Mouse (Mus musculus): Measurements from ENCODE around the gene Khsrp. TPM values are rescaled to one million over a fixed set of nuclear protein-coding genes. Genes with fewer than 3 reads are reported as not detected.

The Khsrp gene
- polyA plus RNA-seq, 1 experiment = 68.5 TPM

DNA sequence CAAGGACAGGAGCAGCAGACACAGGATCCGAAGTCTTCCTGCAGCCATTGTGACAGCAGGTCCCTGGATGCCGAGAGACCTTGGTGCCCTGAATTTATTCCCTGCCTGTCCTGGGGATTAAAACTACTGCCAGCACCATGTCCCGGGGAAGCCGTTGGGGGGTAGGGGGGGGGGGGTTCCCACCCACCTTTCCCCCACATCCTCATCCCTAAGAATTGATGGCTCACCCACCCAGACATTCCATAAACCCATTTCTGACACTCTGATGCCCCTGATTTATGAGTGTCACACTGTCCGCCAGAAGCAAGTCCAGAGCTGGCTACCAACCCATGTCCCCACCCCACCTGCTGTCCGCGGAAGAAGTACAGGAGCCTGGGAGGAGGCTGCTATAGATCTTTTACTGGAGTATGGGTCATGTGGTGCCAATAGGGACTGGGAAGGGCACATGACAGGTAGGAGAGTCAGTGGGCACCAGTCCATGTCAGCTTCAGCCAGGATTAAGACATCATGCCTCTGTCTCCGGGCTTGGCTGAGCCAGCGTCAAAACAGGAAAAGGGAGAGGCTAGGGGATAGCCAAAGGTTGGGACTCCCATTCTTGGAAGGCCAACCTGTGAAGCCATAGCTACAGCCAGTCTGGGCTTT, 31.2 kb downstream of the Khsrp start, which contains the start of gene Pspn:
Gene Pspn (minus strand): TSS at position 51 of the 642 bp plus-strand sequence.
- Histone ChIP-seq H3K4me3 (ENCODE audit: insufficient read depth, poor library complexity, severe bottlenecking) (no peak within 1 kb of the TSS), H3ac (ENCODE audit: control insufficient read depth, insufficient read length, low read depth) (no peak within 1 kb of the TSS), H3K27me3 (ENCODE audit: control insufficient read depth, insufficient read depth, insufficient read length) (no peaks in the 10 kb centered on the region), H3K79me2 (ENCODE audit: control insufficient read depth, insufficient read depth) (no peaks in the 10 kb centered on the region), H3K36me3 (ENCODE audit: control insufficient read depth, insufficient read depth) (peaks cover 36% of the 10 kb centered on the region), H3K79me3 (ENCODE audit: low read depth) (peaks cover 2% of the 10 kb centered on the region)
- TF ChIP-seq CTCF (IDR thresholded peaks at IDR 0.05; ENCODE audit: control insufficient read depth, insufficient read depth, insufficient read length) (no peak), FOSL1 (IDR thresholded peaks at IDR 0.05; ENCODE audit: insufficient read depth, low read length, poor library complexity, severe bottlenecking) (no peak), MYOG (IDR thresholded peaks at IDR 0.05; ENCODE audit: control insufficient read depth, extremely low read depth, insufficient read length) (no peak), MAX (IDR thresholded peaks at IDR 0.05) (no peak), CEBPB (IDR thresholded peaks at IDR 0.05; ENCODE audit: low read depth) (no peak), MYOD1 (IDR thresholded peaks at IDR 0.05; ENCODE audit: control insufficient read depth, insufficient read length, low read depth) (no peak), USF1 (IDR thresholded peaks at IDR 0.05; ENCODE audit: low read depth) (no peak)

DNA sequence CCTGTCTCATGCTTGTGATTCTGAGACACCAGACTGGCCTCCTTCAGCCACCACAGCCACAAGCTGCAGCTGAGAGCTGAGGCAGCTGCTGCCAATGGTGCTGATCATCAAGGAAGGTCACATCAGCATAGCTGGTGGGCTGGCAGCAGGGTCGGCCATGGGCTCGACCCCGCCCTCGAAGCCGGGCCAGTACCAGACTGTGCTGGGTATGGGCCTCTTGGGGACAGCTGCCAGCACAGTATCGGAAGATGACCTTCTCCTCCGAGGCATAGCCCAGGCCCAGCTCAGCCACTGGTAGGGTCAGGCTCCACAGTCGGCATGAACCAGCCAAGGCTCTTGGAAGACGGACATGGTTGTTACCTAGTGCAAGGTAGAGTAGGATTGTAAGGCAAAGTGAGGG, 31.9 kb downstream of the Khsrp start:
- Histone ChIP-seq H3K79me3 (ENCODE audit: low read depth) (peaks cover 2% of the 10 kb centered on the region), H3K36me3 (ENCODE audit: control insufficient read depth, insufficient read depth) (peaks cover 39% of the 10 kb centered on the region), H3K4me3 (ENCODE audit: insufficient read depth, poor library complexity, severe bottlenecking) (no peak overlapping the region), H3K27me3 (ENCODE audit: control insufficient read depth, insufficient read depth, insufficient read length) (no peaks in the 10 kb centered on the region), H3K79me2 (ENCODE audit: control insufficient read depth, insufficient read depth) (no peaks in the 10 kb centered on the region), H3ac (ENCODE audit: control insufficient read depth, insufficient read length, low read depth) (no peak overlapping the region)
- no peak for TF ChIP-seq CEBPB (IDR thresholded peaks at IDR 0.05; ENCODE audit: low read depth)
- no peak for TF ChIP-seq MYOG (IDR thresholded peaks at IDR 0.05; ENCODE audit: control insufficient read depth, extremely low read depth, insufficient read length)
- TF ChIP-seq FOSL1 (IDR thresholded peaks at IDR 0.05; ENCODE audit: insufficient read depth, low read length, poor library complexity, severe bottlenecking) = no peak
- TF ChIP-seq MAX (IDR thresholded peaks at IDR 0.05) = no peak
- TF ChIP-seq USF1 (IDR thresholded peaks at IDR 0.05; ENCODE audit: low read depth) = no peak
- no peak for TF ChIP-seq CTCF (IDR thresholded peaks at IDR 0.05; ENCODE audit: control insufficient read depth, insufficient read depth, insufficient read length)
- TF ChIP-seq MYOD1 (IDR thresholded peaks at IDR 0.05; ENCODE audit: control insufficient read depth, insufficient read length, low read depth) = no peak

DNA sequence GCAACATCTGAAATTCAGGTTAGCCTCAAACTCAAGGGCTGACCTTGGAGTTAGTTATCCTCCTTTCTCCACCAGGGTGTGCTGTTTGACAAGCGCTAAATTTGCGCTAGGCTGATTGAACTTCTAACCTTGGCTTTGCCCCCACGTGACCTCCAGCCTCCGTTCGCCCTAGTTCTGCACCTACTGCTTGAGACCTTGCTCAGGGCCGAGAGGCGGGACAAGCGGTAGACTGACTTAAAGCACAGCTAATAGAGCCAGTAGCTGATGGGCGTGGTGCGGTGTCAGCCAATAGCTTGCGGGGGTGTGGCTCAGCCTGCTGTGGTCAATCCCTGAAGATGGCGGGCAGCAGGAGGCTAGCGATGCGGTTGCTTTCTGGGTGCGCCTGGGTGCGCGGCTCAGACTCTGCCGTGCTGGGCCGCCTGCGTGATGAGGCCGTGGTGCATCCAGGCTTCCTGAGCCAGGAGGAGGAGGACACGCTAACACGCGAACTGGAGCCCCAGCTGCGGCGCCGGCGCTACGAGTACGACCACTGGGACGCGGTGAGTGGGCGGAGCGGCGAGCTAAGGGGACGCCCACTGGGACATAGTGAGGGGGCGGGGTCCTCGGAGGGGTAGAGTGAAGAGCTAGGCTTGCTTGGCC, 34.2 kb downstream of the Khsrp start, which contains the start of gene Alkbh7:
Gene Alkbh7 (plus strand): TSS at position 311 of the 639 bp plus-strand sequence.
- H3K36me3 ChIP-seq (ENCODE audit: control insufficient read depth, insufficient read depth) = peaks cover 39% of the 10 kb centered on the region
- H3ac ChIP-seq (ENCODE audit: control insufficient read depth, insufficient read length, low read depth) = peak within 1 kb of the TSS; percentile 73
- TF ChIP-seq FOSL1 (IDR thresholded peaks at IDR 0.05; ENCODE audit: insufficient read depth, low read length, poor library complexity, severe bottlenecking) = no peak
- TF ChIP-seq MYOD1 (IDR thresholded peaks at IDR 0.05; ENCODE audit: control insufficient read depth, insufficient read length, low read depth) = no peak
- TF ChIP-seq MAX (IDR thresholded peaks at IDR 0.05) = peak; percentile 87
- TF ChIP-seq MYOG (IDR thresholded peaks at IDR 0.05; ENCODE audit: control insufficient read depth, extremely low read depth, insufficient read length) = no peak
- no peak for TF ChIP-seq CEBPB (IDR thresholded peaks at IDR 0.05; ENCODE audit: low read depth)
- TF ChIP-seq CTCF (IDR thresholded peaks at IDR 0.05; ENCODE audit: control insufficient read depth, insufficient read depth, insufficient read length) = peak; percentile 23
- peak; percentile 99 for TF ChIP-seq USF1 (IDR thresholded peaks at IDR 0.05; ENCODE audit: low read depth)
- H3K4me3 ChIP-seq (ENCODE audit: insufficient read depth, poor library complexity, severe bottlenecking) = peak within 1 kb of the TSS; percentile 51
- H3K79me2 ChIP-seq (ENCODE audit: control insufficient read depth, insufficient read depth) = peaks cover 7% of the 10 kb centered on the region
- H3K79me3 ChIP-seq (ENCODE audit: low read depth) = peaks cover 7% of the 10 kb centered on the region
- H3K27me3 ChIP-seq (ENCODE audit: control insufficient read depth, insufficient read depth, insufficient read length) = no peaks in the 10 kb centered on the region

DNA sequence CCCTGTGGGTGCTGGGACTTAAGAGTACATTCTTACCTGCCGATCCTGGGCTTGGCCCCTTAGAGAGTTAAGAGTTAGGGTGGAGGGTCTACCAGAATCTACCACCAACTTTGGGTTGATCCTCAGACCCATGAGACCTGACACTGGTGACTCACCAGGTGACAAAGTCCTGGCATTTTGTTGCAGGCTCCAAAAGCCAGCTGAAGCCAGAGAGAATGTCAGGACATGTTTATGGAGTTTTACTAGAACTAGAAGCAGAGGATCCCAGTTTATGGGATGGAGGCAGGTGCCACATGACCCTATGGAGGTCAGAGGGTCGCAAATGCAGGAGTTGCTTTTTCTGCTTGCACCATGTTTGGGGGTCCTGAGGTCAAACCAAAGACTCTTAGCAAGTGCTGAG, 34.8 kb downstream of the Khsrp start:
- no peaks in the 10 kb centered on the region for H3K27me3 ChIP-seq (ENCODE audit: control insufficient read depth, insufficient read depth, insufficient read length)
- TF ChIP-seq CTCF (IDR thresholded peaks at IDR 0.05; ENCODE audit: control insufficient read depth, insufficient read depth, insufficient read length) = no peak
- TF ChIP-seq MYOG (IDR thresholded peaks at IDR 0.05; ENCODE audit: control insufficient read depth, extremely low read depth, insufficient read length) = no peak
- no peak for TF ChIP-seq MYOD1 (IDR thresholded peaks at IDR 0.05; ENCODE audit: control insufficient read depth, insufficient read length, low read depth)
- no peak for TF ChIP-seq MAX (IDR thresholded peaks at IDR 0.05)
- TF ChIP-seq FOSL1 (IDR thresholded peaks at IDR 0.05; ENCODE audit: insufficient read depth, low read length, poor library complexity, severe bottlenecking) = no peak
- no peak for TF ChIP-seq CEBPB (IDR thresholded peaks at IDR 0.05; ENCODE audit: low read depth)
- TF ChIP-seq USF1 (IDR thresholded peaks at IDR 0.05; ENCODE audit: low read depth) = no peak
- H3ac ChIP-seq (ENCODE audit: control insufficient read depth, insufficient read length, low read depth) = no peak overlapping the region
- peaks cover 9% of the 10 kb centered on the region for H3K79me3 ChIP-seq (ENCODE audit: low read depth)
- H3K36me3 ChIP-seq (ENCODE audit: control insufficient read depth, insufficient read depth) = peaks cover 43% of the 10 kb centered on the region
- peaks cover 13% of the 10 kb centered on the region for H3K79me2 ChIP-seq (ENCODE audit: control insufficient read depth, insufficient read depth)
- no peak overlapping the region for H3K4me3 ChIP-seq (ENCODE audit: insufficient read depth, poor library complexity, severe bottlenecking)

DNA sequence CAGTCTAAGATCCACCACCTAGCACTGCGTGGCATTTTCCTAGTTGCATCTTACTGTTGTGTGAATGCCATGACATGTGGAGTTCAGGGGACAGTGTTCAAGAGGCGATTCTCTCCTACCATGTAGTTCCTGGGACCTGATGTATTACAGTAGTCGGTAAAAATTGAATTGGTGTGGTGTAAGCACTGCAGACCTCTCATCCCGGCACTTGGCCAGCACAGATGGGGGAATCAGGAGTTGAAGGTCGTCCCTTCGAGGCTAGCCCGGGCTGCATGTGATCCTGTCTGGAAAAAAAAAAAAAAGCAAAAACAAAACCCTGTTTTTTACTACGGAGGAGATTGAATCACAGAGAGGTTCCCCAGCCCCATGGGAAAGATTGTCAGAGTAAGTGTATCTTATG, 36.3 kb downstream of the Khsrp start:
- Histone ChIP-seq H3ac (ENCODE audit: control insufficient read depth, insufficient read length, low read depth) (no peak overlapping the region), H3K27me3 (ENCODE audit: control insufficient read depth, insufficient read depth, insufficient read length) (no peaks in the 10 kb centered on the region), H3K4me3 (ENCODE audit: insufficient read depth, poor library complexity, severe bottlenecking) (no peak overlapping the region), H3K79me3 (ENCODE audit: low read depth) (peaks cover 21% of the 10 kb centered on the region), H3K36me3 (ENCODE audit: control insufficient read depth, insufficient read depth) (peaks cover 47% of the 10 kb centered on the region), H3K79me2 (ENCODE audit: control insufficient read depth, insufficient read depth) (peaks cover 28% of the 10 kb centered on the region)
- no peak for TF ChIP-seq MYOG (IDR thresholded peaks at IDR 0.05; ENCODE audit: control insufficient read depth, extremely low read depth, insufficient read length)
- TF ChIP-seq MYOD1 (IDR thresholded peaks at IDR 0.05; ENCODE audit: control insufficient read depth, insufficient read length, low read depth) = no peak
- TF ChIP-seq USF1 (IDR thresholded peaks at IDR 0.05; ENCODE audit: low read depth) = no peak
- no peak for TF ChIP-seq MAX (IDR thresholded peaks at IDR 0.05)
- no peak for TF ChIP-seq CEBPB (IDR thresholded peaks at IDR 0.05; ENCODE audit: low read depth)
- no peak for TF ChIP-seq FOSL1 (IDR thresholded peaks at IDR 0.05; ENCODE audit: insufficient read depth, low read length, poor library complexity, severe bottlenecking)
- TF ChIP-seq CTCF (IDR thresholded peaks at IDR 0.05; ENCODE audit: control insufficient read depth, insufficient read depth, insufficient read length) = no peak

Data from C2C12 (cell line).